ENCODE assay signal across 28 mouse cellular contexts in genomic region chr2:59331093-59331492, GRCm38 (mm10).
DNase-seq lines count a peak whose midpoint lies in the region; ATAC-seq and TF ChIP-seq lines count a peak whose summit lies in the region.
"Had no signal": no experiment of that assay in that cellular context is flagged by ENCODE, and none has a peak within 500 bp of the region (broad histone marks: within the 10 kb centered on the region; RNA-seq: fewer than 3 reads in every experiment).

No protein-coding gene starts in this region.

- peak overlapping the region; percentile 29; the same call in 1 of the 2 replicates for H3K27ac ChIP-seq in hindbrain, postnatal 0 days
- H3K27ac ChIP-seq in hindbrain, embryonic 12.5 days = no peak overlapping the region
- H3K27ac ChIP-seq: embryonic facial prominence, embryonic 10.5 days; embryonic facial prominence, embryonic 13.5 days; forebrain, embryonic 12.5 days; forebrain, embryonic 15.5 days; gastrocnemius, adult 2 months; heart, embryonic 15.5 days; hindbrain, embryonic 15.5 days had no signal

- ATAC-seq in hindbrain, postnatal 0 days = no peak
- ATAC-seq in hindbrain, embryonic 12.5 days (ENCODE audit: low FRiP score) = no peak
- ATAC-seq: CD4-positive, CD25-positive, alpha-beta regulatory T cell, adult 4 months; forebrain, embryonic 15.5 days had no signal

- H3K9ac ChIP-seq in hindbrain, postnatal 0 days (replicated peaks; ENCODE audit: low read length) = no peak overlapping the region
- no peak overlapping the region for H3K9ac ChIP-seq in hindbrain, embryonic 12.5 days
- H3K9ac ChIP-seq: embryonic facial prominence, embryonic 13.5 days; forebrain, embryonic 12.5 days; forebrain, embryonic 15.5 days; heart, embryonic 12.5 days; heart, embryonic 15.5 days; hindbrain, embryonic 15.5 days had no signal

- no peak overlapping the region for H3K4me3 ChIP-seq in hindbrain, postnatal 0 days (ENCODE audit: low read length)
- H3K4me3 ChIP-seq in hindbrain, embryonic 12.5 days = no peak overlapping the region
- H3K4me3 ChIP-seq: embryonic facial prominence, embryonic 10.5 days; embryonic facial prominence, embryonic 13.5 days; erythroblast, embryonic 14.5 days; forebrain, embryonic 12.5 days; forebrain, embryonic 15.5 days; gastrocnemius, adult 2 months; heart, embryonic 12.5 days; heart, embryonic 15.5 days; hindbrain, embryonic 15.5 days had no signal

- WGBS in hindbrain, postnatal 0 days = 75% methylated on average over 9 of the region's 9 CpGs
- 88% methylated on average over 9 of the region's 9 CpGs for WGBS in hindbrain, embryonic 12.5 days

- TF ChIP-seq CTCF in hindbrain, postnatal 0 days (IDR thresholded peaks at IDR 0.05; ENCODE audit: low read depth) = no peak

- DNase-seq in hindbrain, postnatal 0 days (ENCODE audit: low spot score) = no peak
- DNase-seq in layer of hippocampus, adult 9-11 months = peak; percentile 45
- DNase-seq in layer of hippocampus, postnatal 36 days = no peak
- peak; percentile 20 for DNase-seq in testis, postnatal 10 days (ENCODE audit: low spot score)
- no peak for DNase-seq in testis, postnatal 14 days (ENCODE audit: low spot score)
- no peak for DNase-seq in right cerebral cortex, postnatal 10 days (ENCODE audit: low spot score in 2 of 2)
- DNase-seq: adrenal gland, adult 2 months; adrenal gland, postnatal 14 days; cerebellum, adult 11-12 months; cerebellum, adult 8-10 months; cerebellum, postnatal 10 days; cerebellum, postnatal 36 days; embryo, embryonic 11 days; gastrocnemius, adult 2 months; gastrocnemius, postnatal 14 days; heart, adult 18-20 months; heart, postnatal 14 days; heart, postnatal 4 days had no signal

- no peaks in the 10 kb centered on the region for H3K27me3 ChIP-seq in hindbrain, postnatal 0 days (ENCODE audit: insufficient read depth, low read length)
- no peaks in the 10 kb centered on the region for H3K27me3 ChIP-seq in hindbrain, embryonic 12.5 days
- H3K27me3 ChIP-seq: embryonic facial prominence, embryonic 13.5 days; forebrain, embryonic 12.5 days; forebrain, embryonic 15.5 days; heart, embryonic 12.5 days; heart, embryonic 15.5 days; hindbrain, embryonic 15.5 days had no signal

- H3K36me3 ChIP-seq in hindbrain, postnatal 0 days (ENCODE audit: insufficient read depth, low read length) = peaks cover 4% of the 10 kb centered on the region; the same call in 1 of the 2 replicates
- peaks cover 7% of the 10 kb centered on the region for H3K36me3 ChIP-seq in hindbrain, embryonic 12.5 days
- H3K36me3 ChIP-seq: forebrain, embryonic 15.5 days; hindbrain, embryonic 15.5 days had no signal

- no peak overlapping the region for H3K4me2 ChIP-seq in hindbrain, postnatal 0 days (ENCODE audit: low read depth, low read length)
- H3K4me2 ChIP-seq in hindbrain, embryonic 12.5 days (replicated peaks) = no peak overlapping the region
- H3K4me2 ChIP-seq: embryonic facial prominence, embryonic 13.5 days; forebrain, embryonic 12.5 days; forebrain, embryonic 15.5 days; heart, embryonic 12.5 days; heart, embryonic 15.5 days; hindbrain, embryonic 15.5 days had no signal

- H3K9me3 ChIP-seq in hindbrain, postnatal 0 days (ENCODE audit: low read length) = no peaks in the 10 kb centered on the region
- H3K9me3 ChIP-seq in hindbrain, embryonic 12.5 days (replicated peaks) = no peaks in the 10 kb centered on the region
- H3K9me3 ChIP-seq: embryonic facial prominence, embryonic 10.5 days; embryonic facial prominence, embryonic 13.5 days; forebrain, embryonic 12.5 days; forebrain, embryonic 15.5 days; heart, embryonic 12.5 days; heart, embryonic 15.5 days; hindbrain, embryonic 15.5 days had no signal

- H3K4me1 ChIP-seq in hindbrain, postnatal 0 days (ENCODE audit: insufficient read depth, low read length) = no peaks in the 10 kb centered on the region
- no peaks in the 10 kb centered on the region for H3K4me1 ChIP-seq in hindbrain, embryonic 12.5 days
- H3K4me1 ChIP-seq: embryonic facial prominence, embryonic 10.5 days; embryonic facial prominence, embryonic 13.5 days; forebrain, embryonic 12.5 days; forebrain, embryonic 15.5 days; hindbrain, embryonic 15.5 days had no signal

Comparison
In these comparisons a context has a peak if more than half of its experiments do, and no peak if none do; other contexts are left out.
1. DNase-seq: peak in layer of hippocampus, adult 9-11 months (single experiment) and testis, postnatal 10 days (single experiment); none in hindbrain, postnatal 0 days (single experiment), layer of hippocampus, postnatal 36 days (0 of 2), testis, postnatal 14 days (single experiment) and right cerebral cortex, postnatal 10 days (0 of 2).